Mouse (Mus musculus) thymus, postnatal 14 days (tissue): ENCODE results near the gene Trex1.
A peak's percentile ranks its signal among the peaks of the same experiment; 100 is the strongest.

Experiments
- DNase-seq: peaks from one replicate; pipeline ENCODE4 v3.0.0; 2021

Gene Trex1

DNA sequence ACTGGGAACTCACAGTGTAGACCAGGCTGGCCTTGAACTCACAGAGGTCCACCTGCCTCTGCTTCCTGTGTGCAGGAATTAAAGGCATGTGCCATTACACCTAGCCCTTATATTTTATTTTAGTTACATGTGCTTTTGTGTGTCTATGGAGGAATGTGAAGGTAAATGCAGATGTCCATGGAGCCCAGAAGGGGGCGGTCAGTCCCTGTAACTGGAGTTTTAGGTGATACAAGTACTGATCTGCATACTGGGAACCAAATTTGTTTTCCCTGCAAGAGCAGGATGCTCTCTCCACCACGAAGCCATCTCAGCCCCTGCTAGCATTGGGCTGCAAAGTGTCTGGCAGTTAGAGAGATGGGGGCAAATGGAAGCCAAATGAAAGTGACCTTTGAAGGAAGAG, 25.4 kb upstream of the Trex1 start:
- DNase-seq, result no peak

DNA sequence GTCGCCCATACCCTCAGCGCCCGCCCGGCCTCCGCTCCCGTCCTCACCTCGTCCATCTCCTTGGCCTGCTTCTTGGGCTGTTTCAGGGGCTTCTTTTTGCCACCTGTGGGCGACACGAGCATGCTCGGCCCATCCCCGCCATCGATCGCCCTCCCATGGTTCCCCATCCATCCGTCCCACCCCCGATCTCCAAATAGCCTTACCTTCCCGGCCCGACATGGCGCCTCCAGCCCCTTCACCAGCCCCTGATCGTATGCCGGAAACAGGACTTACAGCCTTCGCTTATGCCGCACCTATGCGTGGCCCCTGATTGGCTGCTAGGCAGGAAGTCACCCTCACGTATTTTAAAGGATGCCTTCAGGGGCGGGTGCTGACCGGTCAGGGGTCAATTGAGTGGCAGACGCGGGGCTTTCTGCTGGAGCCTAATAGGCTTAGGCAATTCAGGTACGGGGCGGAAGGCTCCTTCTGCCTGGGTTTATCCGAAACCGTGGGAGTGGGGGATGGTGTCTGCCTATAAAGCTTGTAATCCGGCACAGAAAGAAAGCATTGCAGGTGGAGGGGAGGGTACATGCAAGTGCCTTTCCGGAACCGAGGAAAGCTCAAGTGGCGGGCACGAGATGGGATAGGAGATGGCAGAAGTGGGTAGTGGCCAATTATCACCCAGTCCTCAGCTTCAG, 22.7 kb upstream of the Trex1 start, which contains the start of the genes Ccdc51 and Tma7:
Gene Ccdc51 (plus strand): TSS at position 370 of the 677 bp plus-strand sequence.
Gene Tma7 (minus strand): TSS at position 464 of the 677 bp plus-strand sequence.
- DNase-seq, result peak; percentile 85

DNA sequence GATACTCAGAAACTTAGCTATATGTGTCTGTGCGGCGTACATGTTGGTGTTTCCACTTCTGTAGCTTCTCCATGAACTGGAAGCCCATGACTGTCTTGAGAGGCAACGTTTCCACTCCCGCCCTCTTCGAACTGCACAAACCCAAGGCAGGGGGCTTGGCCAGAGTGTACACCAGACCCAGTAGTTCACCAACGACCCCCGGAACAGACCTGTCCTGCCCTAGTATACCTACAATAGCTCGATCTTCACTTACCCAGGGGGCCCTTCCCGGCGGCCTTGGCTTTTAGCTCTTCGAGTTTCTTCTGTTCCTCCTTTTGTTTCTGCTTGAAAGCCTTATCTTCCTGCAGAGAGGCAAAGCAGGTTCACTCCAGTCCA, 22.2 kb upstream of the Trex1 start:
- no peak for DNase-seq

DNA sequence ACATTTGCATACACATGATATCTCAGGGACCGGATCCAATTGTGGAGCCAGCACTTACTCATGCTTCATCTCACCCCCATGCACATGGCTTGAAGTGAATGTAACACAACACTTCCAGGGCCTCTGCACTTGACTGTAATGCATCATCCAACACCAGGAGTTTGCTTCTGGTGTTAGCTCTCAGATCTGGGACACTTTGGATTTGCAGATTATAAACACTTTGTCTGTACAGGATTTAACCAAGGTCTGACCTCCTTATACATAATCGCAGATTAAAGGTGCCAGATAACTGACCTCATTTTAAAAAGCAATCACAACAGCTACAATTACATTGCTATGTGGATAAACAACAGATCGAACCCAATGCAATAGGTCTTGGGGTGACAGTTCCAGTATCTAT, 21.0 kb upstream of the Trex1 start:
- DNase-seq, result no peak

DNA sequence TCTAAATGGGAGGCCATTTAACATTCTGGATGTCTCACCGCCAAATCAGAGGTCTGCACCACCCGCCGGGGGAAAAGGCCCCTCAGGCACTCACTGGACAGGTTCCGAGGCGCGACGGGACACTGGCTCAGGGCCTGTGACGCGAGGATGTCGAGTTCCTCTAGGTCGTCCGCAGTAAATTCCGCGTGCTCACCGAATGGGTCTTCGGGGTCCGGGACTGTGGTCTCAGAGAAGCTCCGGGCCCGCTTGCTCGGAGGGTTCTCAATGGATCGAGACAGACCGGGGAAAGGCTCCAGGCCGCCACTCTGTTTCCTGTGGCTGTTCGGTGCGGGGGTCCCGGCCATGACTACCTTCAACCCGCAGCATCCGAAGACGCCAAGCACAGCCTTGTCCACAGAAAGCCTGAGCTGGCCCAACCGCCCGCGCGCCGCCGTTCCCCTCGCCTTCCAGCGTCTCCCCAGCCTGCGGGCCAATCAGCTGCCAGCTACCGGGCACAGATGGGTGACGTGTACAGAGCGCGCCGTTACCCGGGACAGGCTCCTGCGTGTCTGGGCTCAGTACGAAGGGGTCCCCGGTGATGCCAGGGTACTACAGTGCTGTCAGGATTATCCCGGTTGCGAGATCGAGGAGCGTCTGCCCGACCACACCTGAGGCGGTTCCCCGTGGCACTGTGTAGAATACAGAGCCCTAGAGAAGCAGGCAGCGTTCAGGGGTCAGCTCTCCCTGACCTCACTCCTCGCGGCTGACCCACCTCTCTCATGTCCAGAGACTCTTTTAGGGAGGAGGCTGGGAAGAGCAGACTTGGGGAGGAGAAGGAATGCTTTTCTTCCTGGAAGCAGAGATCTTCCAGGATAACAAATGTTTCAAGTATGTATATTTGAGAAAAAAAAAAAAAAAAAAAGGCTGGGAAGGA, 14.4 kb upstream of the Trex1 start, which contains the start of gene Atrip:
Gene Atrip (minus strand): TSS at position 464 of the 913 bp plus-strand sequence.
- DNase-seq, result peak; percentile 94

DNA sequence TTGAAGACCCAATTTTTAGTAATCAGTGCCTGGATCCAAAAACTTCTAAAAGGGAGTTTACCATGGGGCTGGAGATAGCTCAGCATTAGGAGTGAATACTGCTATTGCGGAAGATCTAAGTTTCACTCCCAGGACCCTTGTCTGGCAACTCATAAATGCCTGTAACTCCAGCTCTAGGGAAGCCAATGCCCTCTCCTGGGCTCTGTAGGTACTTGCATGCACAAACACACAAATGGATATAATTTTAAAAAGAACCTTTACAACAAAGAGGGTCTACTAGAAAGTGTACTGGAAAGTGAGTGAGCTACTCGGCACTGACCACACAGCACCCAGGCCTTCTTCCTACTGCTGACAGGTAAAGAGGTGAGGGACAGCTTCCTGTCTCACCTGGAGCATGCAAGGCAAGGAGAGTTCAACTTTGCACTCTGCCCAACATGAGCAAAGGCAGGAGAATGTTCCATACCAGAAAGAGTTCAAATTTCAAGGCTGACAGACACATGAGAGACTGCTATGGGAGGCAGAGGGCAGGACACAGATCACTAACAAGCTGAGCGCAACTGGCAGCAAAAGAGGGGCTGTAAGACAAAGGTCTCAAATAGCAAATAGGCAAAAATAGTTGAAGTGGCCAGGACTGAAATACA, 8.7 kb upstream of the Trex1 start:
- no peak for DNase-seq

DNA sequence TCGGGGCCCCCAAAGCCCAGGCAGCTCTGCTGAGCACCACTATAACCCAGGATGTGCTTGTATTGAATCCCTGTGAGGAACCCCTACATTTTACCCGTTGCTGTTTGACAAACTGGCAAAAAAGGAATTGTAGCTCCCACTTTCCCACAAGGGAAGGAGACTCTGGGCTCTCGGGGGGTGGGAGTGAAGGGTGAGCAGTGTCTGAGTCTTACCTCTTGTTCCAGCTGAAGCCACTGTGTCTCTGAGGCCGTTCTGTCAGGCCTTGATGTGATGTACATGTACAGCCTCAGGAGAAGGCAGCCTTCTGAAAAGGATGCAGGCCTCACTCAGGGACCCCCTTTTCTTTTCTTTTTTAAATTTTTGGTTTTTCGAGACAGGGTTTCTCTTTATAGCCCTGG, 1.4 kb upstream of the Trex1 start:
- no peak for DNase-seq

DNA sequence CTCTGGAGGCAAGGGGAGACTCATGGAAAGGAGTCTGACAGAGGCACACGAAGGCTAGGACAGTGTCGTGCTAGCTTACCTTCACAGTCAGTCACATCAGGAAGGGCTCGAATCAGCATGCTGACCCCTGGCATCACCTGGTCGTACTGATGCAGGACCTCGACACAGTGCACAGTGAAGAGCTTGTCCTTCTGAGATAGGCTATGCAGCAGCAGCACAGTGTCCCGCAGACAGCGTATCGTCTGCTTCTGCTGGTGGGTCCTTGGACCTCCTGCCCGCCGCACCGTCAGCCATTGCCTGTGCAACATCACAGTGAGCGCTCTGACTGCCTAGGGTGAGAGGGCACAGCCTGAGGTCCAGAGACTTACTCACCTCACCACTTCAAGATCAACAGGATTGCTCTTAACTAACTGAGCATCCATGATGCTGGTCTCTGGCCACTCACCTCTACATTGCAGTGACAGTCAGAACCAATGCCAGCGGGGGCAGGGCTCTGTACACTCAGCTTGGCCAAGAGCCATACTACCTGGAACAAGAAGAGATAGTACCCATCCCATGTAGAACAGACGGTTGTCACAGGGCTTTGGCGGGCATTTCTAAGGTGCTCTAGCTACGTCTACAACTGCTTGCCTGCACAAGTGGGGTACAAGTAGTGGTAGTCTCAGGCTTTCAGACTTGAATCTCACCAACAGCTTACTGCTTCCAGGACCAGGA, 807 bp upstream of the Trex1 start:
- DNase-seq, result peak; percentile 17

DNA sequence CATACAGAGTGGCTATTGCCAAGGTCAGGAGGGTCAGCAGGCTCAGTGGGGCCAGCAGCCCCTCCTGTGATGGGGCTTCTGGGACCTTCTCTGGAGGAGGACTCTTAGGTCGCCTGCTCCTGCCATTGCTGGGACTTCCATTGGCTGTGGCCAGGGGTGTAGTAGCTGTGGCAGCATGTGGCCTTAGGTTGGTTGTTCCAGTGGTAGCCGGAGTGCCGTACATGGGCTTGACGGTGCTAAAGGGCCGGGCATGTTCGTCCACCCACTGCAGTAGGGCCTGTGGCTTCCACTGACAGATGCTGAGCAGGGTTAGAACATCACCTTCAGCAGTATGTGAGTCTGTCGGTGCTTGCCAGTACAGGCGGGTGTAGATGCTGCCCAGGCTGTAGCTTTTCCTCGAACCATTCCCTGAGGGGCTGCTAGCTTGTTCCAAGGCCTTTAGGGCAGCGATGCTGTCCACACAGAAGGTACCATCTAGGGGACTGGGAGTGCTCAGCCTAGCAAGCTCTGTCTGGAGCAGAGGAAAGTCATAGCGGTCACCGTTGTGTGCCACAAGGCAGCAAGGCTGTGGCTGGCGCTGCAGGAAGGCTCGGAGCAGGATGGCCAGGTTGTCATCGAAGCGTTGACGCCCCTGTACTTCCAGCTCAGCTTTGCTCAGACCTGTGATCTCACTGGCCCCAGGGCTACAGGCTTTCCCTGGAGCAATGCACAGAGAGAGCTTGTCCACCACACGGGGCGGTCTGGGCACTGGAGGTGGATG, 1.3 kb downstream of the Trex1 start:
- no peak for DNase-seq

DNA sequence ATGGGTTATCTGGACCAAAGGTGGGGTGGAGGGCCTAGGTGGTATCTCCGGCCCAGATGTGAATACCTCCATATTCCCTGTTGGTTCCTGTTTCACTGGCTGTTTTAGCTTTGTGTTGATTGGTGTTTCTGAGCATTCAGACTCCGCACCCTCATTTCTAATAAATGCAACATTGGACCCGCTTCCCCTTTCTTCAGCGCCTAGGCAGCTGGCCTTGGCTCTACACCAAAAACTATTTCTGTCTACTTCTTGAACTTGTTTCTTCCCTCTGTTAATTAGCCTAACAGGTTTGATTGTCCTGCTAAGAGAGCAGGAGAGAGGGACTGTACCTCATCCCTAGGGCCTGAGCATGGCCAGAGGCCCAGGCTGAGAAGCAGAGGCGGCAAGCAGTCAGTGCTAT, 2.0 kb downstream of the Trex1 start:
- DNase-seq, result no peak

DNA sequence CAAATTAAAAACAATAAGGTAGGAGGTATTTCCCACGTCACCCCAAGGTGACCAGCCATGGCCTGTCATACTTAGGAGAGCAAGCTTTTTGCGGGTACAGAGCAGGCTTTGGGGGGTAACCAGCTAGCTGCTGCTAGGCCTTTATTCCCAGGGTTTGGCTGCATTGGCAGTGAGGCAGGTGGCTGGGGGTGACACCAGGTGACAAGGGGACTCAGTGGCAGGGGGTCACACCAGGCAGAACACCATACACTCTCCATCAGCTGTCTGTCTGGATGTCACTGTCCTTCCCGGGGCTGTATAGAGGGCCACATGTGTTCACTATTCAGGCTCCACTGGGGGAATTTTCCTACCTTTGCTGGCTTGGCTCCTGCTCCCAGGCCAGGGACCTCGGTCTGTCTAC, 2.6 kb downstream of the Trex1 start:
- DNase-seq, result no peak

DNA sequence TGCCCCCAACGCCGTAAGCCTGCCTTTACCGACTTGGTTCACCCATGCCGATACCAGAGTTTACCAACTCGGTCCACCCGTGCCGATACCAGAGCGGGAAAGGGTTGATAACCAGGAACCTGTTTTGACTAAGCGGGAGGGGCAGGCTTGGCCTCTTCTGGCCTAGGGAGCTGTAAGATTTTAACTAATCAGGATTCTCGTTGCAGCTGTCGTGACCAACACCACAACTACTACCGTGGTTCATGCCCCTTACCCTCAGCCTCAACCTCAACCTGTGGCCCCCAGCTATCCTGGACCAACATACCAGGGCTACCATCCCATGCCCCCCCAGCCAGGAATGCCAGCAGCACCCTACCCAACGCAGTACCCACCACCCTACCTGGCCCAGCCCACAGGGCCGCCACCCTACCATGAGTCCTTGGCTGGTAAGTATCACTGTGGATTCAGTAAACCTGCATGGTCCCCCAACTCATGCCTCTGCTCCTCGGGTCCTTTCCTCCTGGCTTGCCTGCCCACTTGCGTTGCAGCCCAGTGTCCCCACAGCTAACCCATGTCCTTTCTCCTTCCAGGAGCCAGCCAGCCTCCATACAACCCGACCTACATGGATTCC, 3.3 kb downstream of the Trex1 start:
- DNase-seq, result no peak

DNA sequence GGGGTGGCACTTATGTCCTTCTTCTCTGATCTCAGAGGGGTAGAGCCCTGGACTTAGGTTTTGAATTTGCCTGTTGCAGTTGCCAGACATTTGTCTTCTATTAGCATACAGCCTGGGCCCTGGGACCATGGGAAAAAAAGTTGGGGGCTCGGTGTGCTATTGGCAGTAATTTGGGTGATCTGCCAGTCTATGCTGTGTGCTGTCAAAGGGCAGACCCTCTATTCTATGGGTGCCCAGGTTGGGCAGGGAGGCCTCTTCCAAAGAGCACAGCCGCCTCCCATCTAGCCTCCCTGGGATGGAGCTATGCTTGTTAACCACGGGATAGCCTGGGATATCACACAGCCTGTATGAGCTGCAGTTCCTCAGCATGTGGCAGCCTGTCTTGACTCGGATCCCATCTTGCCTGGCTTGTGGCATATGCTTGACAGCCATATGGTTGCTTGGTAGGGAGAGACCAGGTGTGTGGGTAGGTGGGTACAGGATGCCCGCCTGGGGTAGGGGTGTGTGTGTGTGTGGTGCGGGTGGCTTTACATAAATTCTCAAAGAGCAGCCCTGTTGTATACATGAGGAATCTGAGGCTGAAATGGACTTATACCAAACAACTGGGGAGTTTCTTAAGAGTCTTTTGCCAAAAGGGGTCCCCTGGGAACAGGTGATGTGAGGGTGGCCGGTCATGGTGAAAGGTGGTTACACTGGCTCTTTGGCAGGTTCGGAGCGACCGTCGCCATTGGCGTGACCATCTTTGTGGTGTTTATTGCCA, 4.1 kb downstream of the Trex1 start:
- DNase-seq, result no peak

DNA sequence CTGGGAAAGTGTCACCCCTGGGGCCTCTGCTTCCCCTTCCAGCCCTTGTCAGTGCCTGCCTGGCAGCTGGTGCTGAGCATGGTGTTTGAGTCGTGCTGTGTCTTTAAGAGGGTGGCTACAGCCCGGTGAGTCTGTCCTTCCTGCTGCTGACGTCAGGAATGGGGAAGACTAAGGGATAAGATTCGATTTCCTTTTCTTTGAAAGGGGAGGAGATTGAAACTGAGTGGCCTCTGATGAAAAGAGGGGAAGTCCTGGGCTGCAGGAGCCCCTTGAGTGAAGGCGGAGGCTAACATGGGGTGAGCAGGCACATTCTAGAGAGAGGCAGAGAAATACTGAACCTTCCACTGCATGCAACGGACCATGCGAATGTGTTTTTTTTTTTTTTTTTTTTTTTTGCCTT, 4.8 kb downstream of the Trex1 start:
- DNase-seq, result peak; percentile 63

DNA sequence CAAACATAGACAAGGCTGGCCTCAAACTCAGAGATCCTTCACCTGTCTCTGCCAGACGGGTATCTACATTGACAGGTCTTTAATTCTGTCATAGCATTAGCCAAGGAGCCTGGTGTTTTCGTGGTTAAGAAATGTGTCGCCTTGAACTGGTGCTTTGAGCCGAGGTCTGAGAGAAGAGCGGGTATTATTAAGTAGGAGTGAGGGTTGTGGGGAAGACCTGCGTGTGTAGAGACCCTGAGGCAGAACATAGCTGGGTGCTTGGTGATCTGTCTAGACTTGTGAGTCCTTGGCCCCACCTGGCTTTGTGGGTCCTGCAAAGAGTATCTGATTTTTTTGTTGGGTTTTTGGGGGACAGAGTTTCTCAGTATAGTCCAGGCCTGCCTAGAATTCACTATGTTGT, 5.7 kb downstream of the Trex1 start:
- DNase-seq, result no peak

DNA sequence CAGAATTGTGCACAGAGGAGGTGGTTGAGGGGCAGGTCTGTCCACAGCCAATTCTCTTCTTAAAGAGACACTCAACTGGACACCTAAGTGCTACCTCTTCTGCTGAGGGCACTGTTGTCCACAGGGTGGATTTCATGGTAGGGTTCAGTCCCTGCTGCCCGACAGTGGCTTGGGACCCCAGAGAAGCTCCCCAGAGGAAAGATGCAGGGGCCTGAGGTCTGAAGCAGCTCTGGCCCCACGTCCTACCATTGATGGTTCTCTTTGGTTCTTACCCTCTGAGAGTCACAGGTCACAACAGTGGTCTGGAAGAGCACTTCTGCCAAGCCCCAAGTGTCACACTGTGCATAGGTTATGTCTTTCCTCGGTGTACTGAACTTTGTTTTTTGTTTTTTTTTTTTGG, 6.2 kb downstream of the Trex1 start:
- no peak for DNase-seq

DNA sequence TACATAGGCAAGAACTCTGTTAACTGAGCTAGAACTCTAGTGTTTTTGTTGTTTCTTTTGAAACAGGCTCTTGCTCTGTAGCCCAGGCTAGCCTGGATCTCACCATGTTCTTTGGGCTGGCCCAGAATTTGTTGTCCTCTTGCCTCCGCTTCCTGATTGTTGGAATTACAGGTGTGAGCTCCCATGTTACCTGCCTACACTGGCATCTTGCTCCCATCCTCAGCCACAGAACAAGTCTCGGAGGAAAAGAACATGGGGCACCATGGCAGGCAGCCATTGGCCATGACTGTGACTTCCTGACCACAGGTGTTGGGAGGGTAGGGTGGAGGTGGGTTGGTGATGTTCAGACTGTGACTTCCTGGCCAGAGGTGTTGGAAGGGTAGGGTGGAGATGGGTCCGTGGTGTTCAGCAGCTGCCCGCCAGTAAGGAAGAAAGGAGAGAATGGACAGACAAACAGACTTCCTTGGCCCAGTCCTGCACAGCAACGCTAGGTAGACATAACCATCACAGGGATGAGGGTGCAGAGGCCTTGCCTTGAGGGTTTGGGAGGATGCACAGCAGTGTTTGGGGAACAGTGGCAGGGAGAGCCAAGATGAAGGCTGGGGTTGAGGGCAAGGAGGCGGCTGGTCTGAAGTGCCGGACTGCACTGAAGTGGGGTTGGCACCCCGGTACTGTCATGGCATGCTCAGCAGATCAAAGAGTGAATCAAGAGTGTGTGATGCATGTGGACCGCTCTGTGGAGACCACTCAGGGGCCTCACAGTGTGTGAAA, 6.9 kb downstream of the Trex1 start:
- peak; percentile 42 for DNase-seq

DNA sequence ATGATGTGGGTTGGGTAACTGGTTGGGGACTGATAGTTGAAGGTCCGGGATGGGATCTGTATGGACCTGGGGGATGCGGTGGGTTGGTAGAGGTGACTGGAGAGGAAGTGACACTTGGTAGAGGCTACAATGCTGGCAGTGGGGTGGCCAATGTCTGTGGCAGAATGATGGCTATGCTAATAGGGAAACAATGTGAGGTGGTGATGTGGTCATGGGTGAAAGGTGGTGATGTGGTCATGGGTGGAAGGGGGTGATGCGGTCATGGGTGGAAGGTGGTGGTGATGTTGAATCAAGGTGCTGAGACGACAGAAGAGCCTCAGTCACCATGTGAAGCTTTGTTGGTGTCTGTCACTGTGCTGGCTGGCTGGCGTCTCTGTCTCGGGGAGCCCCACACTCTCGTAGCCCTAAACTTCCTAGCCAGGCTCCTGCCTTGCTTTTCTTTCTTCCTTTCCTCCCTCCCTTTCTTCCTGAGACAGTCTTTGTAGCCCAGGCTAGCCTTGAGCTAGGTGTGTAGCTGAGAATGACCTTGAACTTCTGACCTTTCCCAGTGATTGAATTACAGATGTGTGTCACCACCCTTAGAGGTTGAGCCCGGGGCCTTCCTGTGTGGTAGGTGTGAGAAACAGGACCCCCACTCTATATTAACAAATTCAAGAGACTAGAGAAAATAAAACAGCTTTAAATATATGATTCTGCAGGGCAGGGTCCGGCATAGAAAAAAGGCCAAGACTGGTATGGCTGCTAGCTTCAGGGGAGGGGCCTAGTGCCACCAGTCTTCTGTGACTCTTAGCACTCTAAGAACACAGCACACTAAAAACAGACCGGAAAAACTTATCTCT, 7.7 kb downstream of the Trex1 start:
- no peak for DNase-seq

DNA sequence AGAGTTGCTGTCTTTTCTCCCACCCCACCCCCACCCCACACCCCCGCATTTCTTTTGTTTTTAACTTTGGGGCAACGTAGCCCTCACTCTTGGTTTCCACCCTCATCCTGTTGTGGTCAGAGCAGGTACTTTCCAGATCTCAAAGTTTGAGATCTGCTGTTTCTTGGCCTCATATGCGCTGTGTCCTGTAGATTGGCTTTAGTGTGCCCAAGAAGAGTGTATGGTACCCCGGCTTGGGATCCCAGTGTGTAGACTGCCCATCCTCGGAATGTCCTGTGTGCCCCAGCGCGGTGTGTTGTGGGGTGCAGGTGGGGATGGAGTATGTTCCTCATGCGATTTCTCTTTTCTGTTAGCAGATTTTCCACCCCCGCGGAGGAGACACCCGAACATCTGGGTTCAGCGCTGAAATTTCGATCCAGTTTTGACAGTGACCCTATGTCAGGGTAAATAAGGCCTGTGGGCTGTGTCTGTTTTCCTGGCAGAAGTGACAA, 8.5 kb downstream of the Trex1 start:
- peak; percentile 60 for DNase-seq
